Mouse (Mus musculus) stomach, postnatal 0 days (tissue): ENCODE data around the gene Cnn2. TPM values are rescaled to one million over a fixed set of nuclear protein-coding genes. Genes with fewer than 3 reads are reported as not detected.
A peak's percentile ranks its signal among the peaks of the same experiment; 100 is the strongest.

Experiments
- ATAC-seq: fragments of 200-750 bp; cut with Nextera tagmentation; 2 replicates; pipeline ENCODE4 v1.8.0; 2017; ENCODE audit not compliant: low FRiP score, low TSS enrichment
- DNase-seq: peaks from one replicate; pipeline ENCODE4 v3.0.0-alpha.2; 2016; ENCODE audit warnings: low spot score
- H3K27ac ChIP-seq: fragments of 300-500 bp; sonication (generic); replicated peaks from 2 replicates; pipeline ENCODE4 v1.5.1; 2014; ENCODE audit warnings: mild to moderate bottlenecking, control low read depth
- H3K27me3 ChIP-seq: fragments of 300-500 bp; sonication (generic); 2 replicates; pipeline ENCODE4 v1.6.1; 2014; ENCODE audit warnings: low read length; ENCODE audit not compliant: control insufficient read depth, insufficient read depth
- H3K36me3 ChIP-seq: fragments of 300-500 bp; sonication (generic); 2 replicates; pipeline ENCODE4 v1.6.1; 2014; ENCODE audit warnings: low read length, mixed read lengths; ENCODE audit not compliant: control insufficient read depth, insufficient read depth
- H3K4me1 ChIP-seq: fragments of 300-500 bp; sonication (generic); replicated peaks from 2 replicates; pipeline ENCODE4 v1.6.1; 2014; ENCODE audit warnings: antibody characterized with exemption; ENCODE audit not compliant: control insufficient read depth, insufficient read depth
- H3K4me2 ChIP-seq: fragments of 300-500 bp; sonication (generic); replicated peaks from 2 replicates; pipeline ENCODE4 v1.6.1; 2014; ENCODE audit warnings: low read depth, mild to moderate bottlenecking, control low read depth, moderate library complexity
- H3K4me3 ChIP-seq: fragments of 300-500 bp; sonication (generic); 2 replicates; pipeline ENCODE4 v1.5.1; 2014; ENCODE audit warnings: low read depth, low read length, control low read depth
- H3K9ac ChIP-seq: fragments of 300-500 bp; sonication (generic); 2 replicates; pipeline ENCODE4 v1.6.1; 2014; ENCODE audit warnings: mild to moderate bottlenecking, low read length, control low read depth, mixed read lengths
- H3K9me3 ChIP-seq: fragments of 300-500 bp; sonication (generic); 2 replicates; pipeline ENCODE4 v1.6.1; 2016; ENCODE audit warnings: low read length; ENCODE audit not compliant: control insufficient read depth
- CTCF ChIP-seq: IDR thresholded peaks from 2 replicates; pipeline ENCODE4 v1.5.1; 2016; ENCODE audit warnings: antibody characterized with exemption, low read depth, mild to moderate bottlenecking, moderate library complexity
- EP300 ChIP-seq: optimal IDR thresholded peaks from 2 replicates; pipeline ENCODE3; 2016; ENCODE audit warnings: antibody characterized with exemption
- WGBS: fragments of 180-500 bp; shearing (Covaris S2); extraction: QIAGEN DNeasy Blood & Tissue Kit; methylation state at CpG from one replicate; pipeline ENCODE4 v1.1.7; 2014; 5-methylcytosine and 5-hydroxymethylcytosine counted together
- polyA plus RNA-seq: library from polyadenylated mRNA; unstranded; fragments of >200 nt; fragmentation: Nextera tagmentation; extraction: Ambion mirVana; gene quantifications from 2 replicates; pipeline ENCODE4 v1.2.1, GENCODE M21; 2015

The Cnn2 gene
- polyA plus RNA-seq, 1 experiment from 2014 or later, result 245 TPM

GRCm38 (mm10) chr10:79971183-79971497 is 17.2 kb upstream of the Cnn2 start:
- Histone ChIP-seq H3K4me3 (peak overlapping the region; percentile 36), H3K36me3 (peaks cover 16% of the 10 kb centered on the region), H3K4me2 (peak overlapping the region; percentile 64), H3K9me3 (no peaks in the 10 kb centered on the region), H3K27ac (no peak overlapping the region), H3K9ac (peak overlapping the region; percentile 47), H3K27me3 (no peaks in the 10 kb centered on the region), H3K4me1 (no peaks in the 10 kb centered on the region)
- no peak for TF ChIP-seq EP300
- no peak for TF ChIP-seq CTCF
- DNase-seq (no peak), ATAC-seq (no peak)
- WGBS, result 4% methylated on average over 21 of the region's 21 CpGs

GRCm38 (mm10) chr10:79972831-79973230 is 15.6 kb upstream of the Cnn2 start:
- WGBS, result 56% methylated on average over 13 of the region's 14 CpGs
- H3K4me3 ChIP-seq, result no peak overlapping the region
- ATAC-seq, result no peak

GRCm38 (mm10) chr10:79974087-79974486 is 14.3 kb upstream of the Cnn2 start:
- H3K4me1 ChIP-seq, result no peaks in the 10 kb centered on the region
- H3K27ac ChIP-seq, result no peak overlapping the region
- H3K4me3 ChIP-seq, result no peak overlapping the region
- 91% methylated on average over 21 of the region's 21 CpGs for WGBS
- TF ChIP-seq EP300 (no peak), CTCF (no peak)
- no peak for ATAC-seq
- no peak overlapping the region for H3K4me2 ChIP-seq
- H3K36me3 ChIP-seq, result peaks cover 30% of the 10 kb centered on the region
- H3K9ac ChIP-seq, result no peak overlapping the region
- no peak for DNase-seq
- no peaks in the 10 kb centered on the region for H3K9me3 ChIP-seq
- H3K27me3 ChIP-seq, result no peaks in the 10 kb centered on the region

More at GRCm38 (mm10) chr10:79972831-79973230, 15.6 kb upstream of the Cnn2 start:
- H3K4me1 ChIP-seq, result no peaks in the 10 kb centered on the region
- no peak overlapping the region for H3K4me2 ChIP-seq
- peaks cover 25% of the 10 kb centered on the region for H3K36me3 ChIP-seq
- no peaks in the 10 kb centered on the region for H3K9me3 ChIP-seq
- TF ChIP-seq EP300 (no peak), CTCF (no peak)
- no peak overlapping the region for H3K27ac ChIP-seq
- no peaks in the 10 kb centered on the region for H3K27me3 ChIP-seq
- no peak overlapping the region for H3K9ac ChIP-seq
- DNase-seq, result no peak

- Histone ChIP-seq H3K27me3 (no peaks in the 10 kb centered on the region), H3K27ac (no peak overlapping the region), H3K4me2 (no peak overlapping the region), H3K36me3 (peaks cover 34% of the 10 kb centered on the region), H3K4me1 (no peaks in the 10 kb centered on the region), H3K9me3 (no peaks in the 10 kb centered on the region), H3K9ac (no peak overlapping the region), H3K4me3 (no peak overlapping the region)
- TF ChIP-seq EP300 (no peak), CTCF (no peak)
- ATAC-seq, result no peak
- DNase-seq, result no peak
- WGBS, result 85% methylated on average over 8 of the region's 8 CpGs
These were observed 13.7 kb upstream of the Cnn2 start for GRCm38 (mm10) chr10:79974668-79975067.

- Histone ChIP-seq H3K9ac (no peak overlapping the region), H3K4me1 (no peaks in the 10 kb centered on the region), H3K4me2 (no peak overlapping the region), H3K27ac (no peak overlapping the region), H3K4me3 (no peak overlapping the region), H3K27me3 (no peaks in the 10 kb centered on the region), H3K36me3 (peaks cover 34% of the 10 kb centered on the region), H3K9me3 (no peaks in the 10 kb centered on the region)
- no peak for ATAC-seq
- 86% methylated on average over 27 of the region's 28 CpGs for WGBS
- no peak for DNase-seq
- TF ChIP-seq CTCF (no peak), EP300 (no peak)
These were observed 12.2 kb upstream of the Cnn2 start for GRCm38 (mm10) chr10:79976071-79976721.

GRCm38 (mm10) chr10:79976722-79977107 is 11.7 kb upstream of the Cnn2 start:
- ATAC-seq, result no peak

More at GRCm38 (mm10) chr10:79976722-79977107, 11.7 kb upstream of the Cnn2 start:
- H3K27ac ChIP-seq, result no peak overlapping the region
- 83% methylated on average over 20 of the region's 36 CpGs for WGBS
- H3K9ac ChIP-seq, result no peak overlapping the region
- no peaks in the 10 kb centered on the region for H3K9me3 ChIP-seq
- no peaks in the 10 kb centered on the region for H3K27me3 ChIP-seq
- peaks cover 34% of the 10 kb centered on the region for H3K36me3 ChIP-seq
- no peak overlapping the region for H3K4me3 ChIP-seq
- no peak overlapping the region for H3K4me2 ChIP-seq
- no peak for DNase-seq
- TF ChIP-seq EP300, result no peak
- TF ChIP-seq CTCF, result no peak
- no peaks in the 10 kb centered on the region for H3K4me1 ChIP-seq
